In genomic region chr8:93599776-93600175, GRCm38 (mm10) we compare ENCODE assay signal across 7 mouse cellular contexts.
DNase-seq lines count a peak whose midpoint lies in the region; ATAC-seq lines count a peak whose summit lies in the region.

No protein-coding gene starts in this region.

- no peak overlapping the region for H3K4me2 ChIP-seq in midbrain, embryonic 11.5 days
- no peak overlapping the region for H3K4me2 ChIP-seq in midbrain, embryonic 15.5 days
- H3K4me2 ChIP-seq in stomach, embryonic 16.5 days (ENCODE audit: low read depth, low read length): peak overlapping the region; percentile 9

- ATAC-seq in midbrain, embryonic 11.5 days (ENCODE audit: low FRiP score): no peak
- ATAC-seq in midbrain, embryonic 15.5 days (replicated peaks): no peak
- ATAC-seq in stomach, embryonic 16.5 days (ENCODE audit: insufficient read depth, low FRiP score): peak; percentile 73; the same call in 1 of the 2 replicates

- WGBS in midbrain, embryonic 11.5 days: 61% methylated on average over 8 of the region's 8 CpGs
- WGBS in midbrain, embryonic 15.5 days: 54% methylated on average over 8 of the region's 8 CpGs
- 39% methylated on average over 8 of the region's 8 CpGs for WGBS in stomach, embryonic 16.5 days

- peak; percentile 85 for DNase-seq in midbrain, embryonic 11.5 days (ENCODE audit: low spot score, missing footprints)
- peak; percentile 52 for DNase-seq in gastrocnemius, postnatal 14 days
- peak; percentile 5 for DNase-seq in kidney, adult 9 months
- DNase-seq in right cerebral cortex, postnatal 14 days: no peak
- no peak for DNase-seq in natural killer cell, adult 2 months (ENCODE audit: low spot score in 2 of 2)

- H3K4me1 ChIP-seq in midbrain, embryonic 11.5 days (ENCODE audit: control insufficient read depth, insufficient read depth, low read length): 0 out of 2 replicates have a peak, but pooled peaks cover 5% of the 10 kb centered on the region
- no peaks in the 10 kb centered on the region; the same call in 1 of the 2 replicates for H3K4me1 ChIP-seq in midbrain, embryonic 15.5 days
- H3K4me1 ChIP-seq in stomach, embryonic 16.5 days (ENCODE audit: control insufficient read depth, insufficient read depth, low read length): 0 out of 2 replicates have a peak, but pooled peaks cover 3% of the 10 kb centered on the region

- intact Hi-C loops in gastrocnemius, postnatal 14 days (cut with DNase I; ENCODE audit: low total_unique reads): no loop called here

- H3K36me3 ChIP-seq in midbrain, embryonic 11.5 days (ENCODE audit: control insufficient read depth, insufficient read depth, low read length): no peaks in the 10 kb centered on the region
- no peaks in the 10 kb centered on the region for H3K36me3 ChIP-seq in midbrain, embryonic 15.5 days (replicated peaks)
- H3K36me3 ChIP-seq in stomach, embryonic 16.5 days (ENCODE audit: control insufficient read depth, insufficient read depth, low read length): no peaks in the 10 kb centered on the region

- no peaks in the 10 kb centered on the region for H3K9me3 ChIP-seq in midbrain, embryonic 11.5 days (ENCODE audit: control insufficient read depth, low read length)
- H3K9me3 ChIP-seq in midbrain, embryonic 15.5 days: no peaks in the 10 kb centered on the region
- H3K9me3 ChIP-seq in stomach, embryonic 16.5 days (replicated peaks; ENCODE audit: control insufficient read depth, low read length): no peaks in the 10 kb centered on the region

- no peak overlapping the region for H3K4me3 ChIP-seq in midbrain, embryonic 11.5 days (ENCODE audit: low read depth, low read length)
- no peak overlapping the region for H3K4me3 ChIP-seq in midbrain, embryonic 15.5 days
- no peak overlapping the region for H3K4me3 ChIP-seq in stomach, embryonic 16.5 days (replicated peaks; ENCODE audit: low read length)

- no peak overlapping the region for H3K9ac ChIP-seq in midbrain, embryonic 11.5 days (ENCODE audit: low read length)
- no peak overlapping the region for H3K9ac ChIP-seq in midbrain, embryonic 15.5 days
- H3K9ac ChIP-seq in stomach, embryonic 16.5 days (ENCODE audit: low read length): no peak overlapping the region

- no peaks in the 10 kb centered on the region for H3K27me3 ChIP-seq in midbrain, embryonic 11.5 days (ENCODE audit: control insufficient read depth, insufficient read depth, low read length)
- no peaks in the 10 kb centered on the region for H3K27me3 ChIP-seq in midbrain, embryonic 15.5 days (replicated peaks)
- H3K27me3 ChIP-seq in stomach, embryonic 16.5 days (ENCODE audit: control insufficient read depth, insufficient read depth, low read length): no peaks in the 10 kb centered on the region

- no peak overlapping the region for H3K27ac ChIP-seq in midbrain, embryonic 11.5 days (ENCODE audit: low read depth, low read length)
- H3K27ac ChIP-seq in midbrain, embryonic 15.5 days: no peak overlapping the region
- H3K27ac ChIP-seq in stomach, embryonic 16.5 days (ENCODE audit: low read length): peak overlapping the region; percentile 82; the same call in 1 of the 2 replicates

Comparison
In these comparisons a context has a peak if more than half of its experiments do, and no peak if none do; other contexts are left out.
1. DNase-seq: peak in midbrain, embryonic 11.5 days (single experiment), gastrocnemius, postnatal 14 days (single experiment) and kidney, adult 9 months (single experiment); none in right cerebral cortex, postnatal 14 days (single experiment) and natural killer cell, adult 2 months (0 of 2).